Mouse (Mus musculus) erythroid progenitor cell, adult 5-6 weeks (primary cell): ENCODE data around the gene Tmem40. TPM values are rescaled to one million over a fixed set of nuclear protein-coding genes. Genes with fewer than 3 reads are reported as not detected.

Experiments used
- ATAC-seq: replicated peaks from 2 replicates; pipeline ENCODE4 v1.8.0; 2016; ENCODE audit warnings: moderate number of reproducible peaks, mild to moderate bottlenecking, moderate TSS enrichment, inconsistent platforms; ENCODE audit not compliant: poor library complexity, low FRiP score, severe bottlenecking
- total RNA-seq, 2 experiments: library from RNA; stranded (forward) in 1 of 2; stranded (reverse) in 1 of 2; fragments of 150-400 nt in 1 of 2; fragments of 186-747, 209-891 nt in 1 of 2; gene quantifications; 2 replicates each; pipeline versions ENCODE4 v1.2.3 to v1.2.4; 2015 to 2017; ENCODE audit warnings: low replicate concordance in 2 of 2

Gene Tmem40
- total RNA-seq (2015; ENCODE audit: low replicate concordance) (3.8 and 6.1 TPM in 2 replicates), total RNA-seq (2017; ENCODE audit: low replicate concordance) (4.4 and 4.9 TPM in 2 replicates)

GRCm38 (mm10) chr6:115761995-115762756, at the start of gene Tmem40:
Tmem40 (minus strand) TSS chr6:115762410.
- ATAC-seq: no peak

GRCm38 (mm10) chr6:115811606-115812005, 49.4 kb upstream of the Tmem40 start:
- ATAC-seq: no peak

- ATAC-seq: peak; percentile 94
Measured at GRCm38 (mm10) chr6:115808488-115809231, 46.5 kb upstream of the Tmem40 start, which contains the start of gene Rpl32. Rpl32 (minus strand) TSS chr6:115808747.

GRCm38 (mm10) chr6:115808196-115808487, 45.9 kb upstream of the Tmem40 start:
- peak; percentile 44; the same call in 1 of the 2 replicates for ATAC-seq

GRCm38 (mm10) chr6:115807464-115808195, 45.4 kb upstream of the Tmem40 start:
- no peak for ATAC-seq

- no peak for ATAC-seq
Measured at GRCm38 (mm10) chr6:115804432-115805192, 42.4 kb upstream of the Tmem40 start.

GRCm38 (mm10) chr6:115803541-115804382, 41.6 kb upstream of the Tmem40 start:
- no peak for ATAC-seq

GRCm38 (mm10) chr6:115801811-115802210, 39.6 kb upstream of the Tmem40 start:
- ATAC-seq: no peak

- ATAC-seq: no peak
Measured at GRCm38 (mm10) chr6:115792691-115793215, 30.5 kb upstream of the Tmem40 start.

- ATAC-seq: 0 out of 2 replicates have a peak, but pooled peaks have one; percentile 41
Measured at GRCm38 (mm10) chr6:115791842-115792686, 29.9 kb upstream of the Tmem40 start.

GRCm38 (mm10) chr6:115791016-115791415, 28.8 kb upstream of the Tmem40 start:
- no peak for ATAC-seq

GRCm38 (mm10) chr6:115782781-115783180, 20.6 kb upstream of the Tmem40 start:
- ATAC-seq: no peak

GRCm38 (mm10) chr6:115776363-115776762, 14.2 kb upstream of the Tmem40 start:
- ATAC-seq: no peak

- no peak for ATAC-seq
Measured at GRCm38 (mm10) chr6:115775838-115776237, 13.6 kb upstream of the Tmem40 start.

- no peak for ATAC-seq
Measured at GRCm38 (mm10) chr6:115774501-115774921, 12.3 kb upstream of the Tmem40 start, which contains the start of gene Cand2. Cand2 (plus strand) TSS chr6:115774538.

GRCm38 (mm10) chr6:115773966-115774413, 11.8 kb upstream of the Tmem40 start:
- no peak for ATAC-seq

GRCm38 (mm10) chr6:115772604-115773003, 10.4 kb upstream of the Tmem40 start:
- no peak for ATAC-seq
